Mouse (Mus musculus): Measurements from ENCODE around the gene Nprl3.

The Nprl3 gene

DNA sequence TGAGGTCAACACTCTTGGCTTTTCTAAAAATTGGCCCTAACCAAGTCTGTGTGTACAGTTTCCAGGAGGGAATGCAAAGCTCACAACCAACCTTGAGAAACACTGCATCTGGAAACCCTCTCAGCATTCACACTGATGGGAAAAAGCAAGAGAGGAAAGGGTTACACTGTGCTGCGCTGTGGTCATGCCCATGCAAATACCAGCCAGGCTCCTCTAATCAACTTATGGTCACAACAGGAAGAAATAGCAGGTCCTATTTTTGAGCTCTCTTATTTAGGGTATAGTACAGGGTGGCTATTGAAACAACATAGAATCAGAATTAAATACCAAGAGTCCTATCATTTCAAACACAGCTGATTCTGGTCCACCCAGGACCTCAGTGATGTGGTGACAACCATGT, 22.9 kb downstream of the Nprl3 start:
- DNase-seq (ENCODE audit: low spot score): no peak

DNA sequence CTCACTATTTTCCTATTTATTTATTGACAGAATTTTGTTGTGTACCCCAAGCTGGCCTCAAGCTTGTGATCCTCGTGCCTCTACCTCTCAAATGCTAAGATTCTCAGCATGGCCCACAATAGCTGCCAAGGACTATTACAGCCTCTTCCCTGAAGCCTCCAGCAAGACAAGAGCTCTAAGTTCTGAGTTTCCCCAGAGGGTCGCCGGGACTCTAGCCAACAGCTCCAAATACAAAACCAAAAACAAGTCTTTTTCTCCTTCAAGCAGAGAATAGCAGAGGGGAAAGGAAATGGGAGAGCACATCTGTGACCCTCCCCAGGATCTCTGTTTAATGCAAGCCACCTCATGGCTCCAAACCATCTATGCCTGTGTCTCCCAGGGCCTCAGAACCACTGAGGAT, 23.4 kb downstream of the Nprl3 start:
- DNase-seq (ENCODE audit: low spot score): no peak

DNA sequence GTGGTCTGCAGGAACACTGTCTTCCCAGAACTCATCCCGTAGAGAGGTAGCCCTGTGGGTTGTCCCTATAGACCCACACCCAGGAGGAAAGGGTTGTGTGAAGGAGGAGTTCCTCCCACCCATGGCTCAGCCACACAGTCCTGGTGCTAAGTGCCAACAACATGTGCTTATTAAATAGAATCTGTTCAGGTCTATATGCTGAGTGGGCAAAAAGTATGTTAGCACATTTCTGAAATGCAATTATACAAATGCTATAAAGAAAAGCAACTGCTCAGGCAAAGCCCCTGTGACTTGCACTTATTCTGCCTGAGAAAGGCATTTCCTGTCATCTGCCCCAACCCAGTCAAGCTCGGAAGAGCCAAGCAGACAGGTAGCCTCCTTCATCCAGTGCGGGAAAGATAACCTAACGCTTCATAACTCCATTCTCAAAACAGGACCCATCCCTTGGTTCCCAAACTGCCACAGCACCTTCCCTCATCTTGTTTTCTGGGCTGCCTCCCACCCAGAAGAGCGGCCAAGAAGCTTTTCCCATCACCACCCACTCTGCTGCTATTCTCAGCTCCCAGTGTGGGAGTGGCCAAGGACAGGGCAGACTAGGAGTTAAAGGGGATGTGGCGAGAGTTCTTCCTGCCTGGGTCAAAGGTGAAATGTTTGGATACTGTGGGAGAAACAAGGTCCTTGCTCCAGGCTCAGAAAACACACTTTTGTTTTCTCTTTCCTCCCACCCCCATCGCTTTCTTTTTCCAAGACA, 24.1 kb downstream of the Nprl3 start:
- no peak for DNase-seq (ENCODE audit: low spot score)

DNA sequence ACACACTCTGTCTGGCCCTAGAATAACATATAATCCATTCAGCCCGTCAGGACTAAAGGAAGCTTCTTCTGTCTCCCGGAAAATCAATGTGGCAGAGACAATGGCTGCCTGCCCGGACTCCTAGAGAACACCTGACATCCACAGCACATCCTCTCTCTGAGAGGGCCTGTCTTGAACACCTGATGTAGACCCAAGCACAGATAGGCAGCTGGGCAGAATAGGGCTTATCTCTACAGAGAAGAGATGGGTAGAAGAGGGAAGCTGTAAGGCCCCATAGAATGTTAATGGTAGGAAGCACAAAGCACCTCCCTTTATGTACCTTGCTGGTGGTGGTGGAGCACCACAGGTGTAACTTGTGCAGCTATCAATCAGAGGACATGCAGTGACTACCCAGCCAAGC, 25.3 kb downstream of the Nprl3 start:
- no peak for DNase-seq (ENCODE audit: low spot score)

DNA sequence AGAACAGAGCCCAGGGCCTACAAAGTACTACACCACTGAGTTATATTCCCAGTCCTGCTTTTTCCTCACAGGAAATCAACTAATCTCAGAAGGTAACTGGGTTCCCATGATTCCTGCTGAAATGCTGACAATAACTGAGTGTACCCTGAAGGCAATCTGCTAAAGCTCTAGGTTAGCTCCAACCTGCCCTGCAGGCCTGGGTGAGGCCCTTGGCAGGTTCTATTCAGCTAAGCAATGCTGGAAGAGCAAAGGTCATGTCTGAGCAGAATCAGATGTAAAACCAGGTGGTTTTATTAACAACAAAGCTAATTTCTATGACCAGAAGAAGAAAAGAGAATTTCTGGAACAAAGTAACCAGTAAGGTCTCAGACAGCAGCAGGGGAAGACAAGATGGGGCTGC, 26.1 kb downstream of the Nprl3 start:
- no peak for DNase-seq (ENCODE audit: low spot score)

DNA sequence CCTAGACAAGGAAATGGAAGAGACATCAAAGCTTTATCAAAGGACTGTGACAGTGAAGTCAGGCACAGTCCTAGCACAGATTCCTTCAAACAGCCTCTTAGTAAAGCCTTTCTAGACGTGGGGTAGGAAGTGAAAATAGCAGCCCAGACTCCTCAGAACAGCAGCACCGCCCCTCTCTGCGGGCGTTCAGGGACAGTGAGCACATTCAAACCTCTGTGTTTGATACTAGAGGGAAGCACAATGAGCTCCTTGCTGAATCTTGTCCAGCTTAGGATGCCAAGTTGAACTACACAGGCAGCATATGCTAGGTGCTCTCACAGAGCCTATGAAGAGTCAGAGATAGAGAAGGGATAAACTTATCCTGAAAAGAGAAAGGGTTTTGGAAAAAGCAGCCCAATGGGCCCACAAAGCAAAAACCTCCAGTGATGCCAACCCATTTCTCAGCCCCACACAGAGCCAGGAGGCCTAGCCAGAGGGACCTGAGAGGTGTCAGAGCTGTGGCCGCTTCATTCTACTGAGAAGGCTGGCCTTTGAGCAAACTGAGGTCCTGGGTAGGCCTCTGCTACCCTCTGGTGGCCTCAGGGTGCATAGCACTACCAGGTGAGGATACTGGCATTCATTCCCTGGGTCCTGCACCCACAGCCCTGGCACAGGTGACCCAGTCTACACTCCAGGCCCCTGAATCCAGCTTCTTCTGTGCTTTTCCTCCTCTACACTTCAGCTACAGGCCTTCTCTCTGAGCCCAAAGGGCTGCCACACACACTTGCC, 29.2 kb downstream of the Nprl3 start:
- DNase-seq (ENCODE audit: low spot score): peak; percentile 82

DNA sequence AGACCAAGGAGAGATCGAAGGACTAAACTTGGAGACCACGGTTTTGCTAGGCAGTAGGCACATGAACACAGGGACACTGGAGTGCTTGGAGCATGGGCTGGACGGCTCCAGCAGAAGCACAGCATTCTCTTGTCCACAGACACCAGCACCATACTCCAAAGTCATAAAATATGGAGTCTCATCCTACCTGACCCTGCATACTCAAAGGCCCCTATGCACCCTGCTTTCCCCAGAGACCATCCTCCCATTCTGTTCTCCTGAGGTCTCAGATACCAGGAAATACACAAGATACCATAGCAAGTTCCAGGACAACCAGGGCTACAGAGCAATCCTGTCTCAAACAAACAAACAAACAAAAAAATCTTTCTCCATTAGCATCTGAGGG, 30.1 kb downstream of the Nprl3 start:
- no peak for DNase-seq (ENCODE audit: low spot score)

DNA sequence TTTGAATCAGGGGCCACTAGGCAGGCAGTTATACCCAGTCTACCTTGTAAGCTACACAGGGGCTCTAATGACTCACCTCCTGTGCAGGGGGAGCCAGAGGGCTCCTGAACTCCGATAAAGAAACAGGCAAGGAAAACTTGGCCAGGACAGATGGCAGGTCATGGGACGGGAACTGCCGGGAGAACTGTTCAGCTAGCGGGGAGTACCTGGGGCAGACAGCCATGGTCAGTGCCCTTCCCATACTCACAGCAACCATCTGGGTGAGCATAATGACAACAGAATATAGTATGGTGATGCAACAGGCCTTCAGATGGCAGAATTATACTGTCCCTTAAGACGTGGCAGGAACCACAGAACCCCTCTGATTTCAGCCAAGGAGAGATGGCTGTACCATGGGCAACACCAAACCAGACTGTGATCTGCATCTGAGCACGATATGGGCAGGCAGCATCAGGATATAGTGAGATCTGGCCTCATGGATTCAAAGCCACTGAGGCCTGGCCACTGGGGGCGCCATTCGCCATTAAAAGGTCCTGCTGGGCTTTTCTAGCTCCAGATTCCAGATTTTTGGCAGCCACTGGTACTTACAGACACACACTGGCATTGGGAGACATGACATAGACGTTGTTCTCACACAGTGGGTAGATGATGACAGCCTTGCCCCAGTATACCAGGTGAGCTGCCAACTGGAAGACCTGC, 30.6 kb downstream of the Nprl3 start:
- peak; percentile 77 for DNase-seq (ENCODE audit: low spot score)

DNA sequence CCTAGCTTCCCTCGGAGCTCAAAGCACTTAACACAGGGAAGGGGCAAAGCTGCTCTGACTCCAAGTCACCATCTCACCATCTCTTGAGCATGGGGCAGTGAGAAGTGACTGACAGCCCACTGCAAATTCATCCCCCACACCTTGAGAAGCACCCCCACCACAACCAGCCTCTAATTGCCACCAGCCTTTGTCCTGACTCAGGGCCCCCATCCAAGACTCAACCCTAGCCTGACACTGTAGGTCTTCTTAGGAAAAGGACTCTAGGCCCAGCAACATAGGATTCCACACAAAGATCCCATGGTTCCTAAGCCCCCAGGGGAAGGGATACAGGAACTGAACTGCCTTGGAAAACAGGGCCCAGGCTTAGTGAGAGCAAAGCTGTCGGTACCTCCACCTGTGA, 31.4 kb downstream of the Nprl3 start:
- DNase-seq (ENCODE audit: low spot score): no peak

DNA sequence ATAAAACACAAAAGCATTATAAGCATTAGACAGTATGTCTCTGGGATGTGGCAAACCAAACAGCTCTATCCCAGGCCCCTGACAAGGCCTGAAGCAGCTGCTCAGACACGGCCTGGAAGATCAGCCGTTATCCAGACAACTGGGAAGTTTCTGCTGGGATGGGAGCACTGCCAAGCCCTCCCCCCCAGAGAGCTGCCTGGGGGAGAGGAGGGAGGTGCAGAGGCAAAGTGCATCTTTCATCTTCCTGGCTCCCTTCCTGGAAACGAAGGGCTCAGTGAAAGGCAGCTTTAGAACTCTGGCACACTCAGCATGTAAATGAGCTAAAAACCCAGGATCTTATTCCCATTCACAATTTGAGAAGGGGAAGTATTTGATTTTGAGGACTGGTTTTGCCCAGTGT, 31.9 kb downstream of the Nprl3 start:
- no peak for DNase-seq (ENCODE audit: low spot score)

DNA sequence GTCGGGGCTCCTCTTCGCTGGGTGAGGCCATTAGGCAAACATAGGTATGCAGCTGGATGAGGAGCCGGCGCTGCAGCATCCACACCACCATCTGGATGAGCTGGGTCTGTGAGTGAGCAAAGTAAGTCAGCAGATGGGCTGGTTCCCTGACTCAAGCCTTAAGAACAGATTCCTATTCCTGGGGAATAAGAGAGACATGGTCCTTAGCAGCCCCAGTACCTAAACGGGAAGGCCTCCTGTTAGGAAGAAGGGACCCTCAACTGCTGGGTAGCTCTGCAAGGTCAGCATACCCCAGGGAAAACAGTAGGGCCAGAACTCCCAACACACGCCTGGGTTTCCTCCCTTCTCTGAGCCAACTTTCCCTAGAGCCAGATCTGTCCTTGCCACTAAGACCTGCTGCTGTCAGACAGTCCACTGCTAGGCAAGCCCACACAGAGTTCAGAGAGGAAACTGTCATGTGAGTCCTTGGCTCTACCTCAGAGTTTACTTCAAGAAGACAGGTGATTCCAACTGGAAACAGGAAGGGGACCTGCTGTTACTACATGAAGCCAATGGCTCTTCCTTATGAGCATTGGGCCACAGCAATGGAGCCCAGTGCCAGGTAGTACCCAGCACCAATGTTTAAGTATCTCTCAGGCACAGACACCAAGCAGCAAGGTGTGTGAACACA, 32.6 kb downstream of the Nprl3 start:
- no peak for DNase-seq (ENCODE audit: low spot score)

DNA sequence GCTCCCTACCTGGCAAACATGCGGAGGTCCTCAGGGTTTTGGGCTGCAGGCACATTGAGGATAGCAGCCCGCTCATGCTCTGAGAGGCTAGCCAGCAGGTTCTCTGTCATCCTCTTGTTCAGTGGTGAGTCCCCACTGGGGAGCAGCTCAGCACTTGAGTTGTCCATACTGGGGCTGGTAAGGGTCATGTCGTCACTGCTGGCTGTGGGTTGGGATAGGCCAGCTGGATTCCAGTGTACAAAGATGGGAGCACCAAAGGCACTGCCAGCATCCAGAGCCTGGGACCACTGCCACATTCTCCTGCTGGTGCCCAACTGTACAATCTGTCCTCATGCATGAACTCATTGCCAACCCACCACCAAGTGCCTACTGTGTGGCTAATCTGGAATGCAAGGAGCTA, 33.6 kb downstream of the Nprl3 start:
- DNase-seq (ENCODE audit: low spot score): no peak

DNA sequence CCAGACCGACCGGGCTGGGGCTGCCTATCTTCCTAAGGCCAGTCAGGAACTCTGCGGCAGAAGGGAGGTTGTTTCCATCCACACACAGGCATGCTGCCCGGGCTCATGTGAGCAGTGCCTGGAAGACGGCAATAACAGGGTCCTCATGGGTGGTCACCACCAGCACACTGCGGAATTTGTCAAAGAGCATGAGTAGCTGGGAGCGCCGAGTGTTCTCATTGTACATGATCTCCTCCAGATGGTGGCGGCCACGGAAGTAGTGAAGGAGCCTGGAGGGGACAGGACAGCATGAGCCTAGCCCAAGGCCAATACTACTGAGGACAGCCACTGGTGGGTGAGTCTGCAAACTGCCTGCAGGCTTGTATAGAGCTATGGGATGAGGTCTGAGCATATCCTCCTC, 34.7 kb downstream of the Nprl3 start:
- no peak for DNase-seq (ENCODE audit: low spot score)

DNA sequence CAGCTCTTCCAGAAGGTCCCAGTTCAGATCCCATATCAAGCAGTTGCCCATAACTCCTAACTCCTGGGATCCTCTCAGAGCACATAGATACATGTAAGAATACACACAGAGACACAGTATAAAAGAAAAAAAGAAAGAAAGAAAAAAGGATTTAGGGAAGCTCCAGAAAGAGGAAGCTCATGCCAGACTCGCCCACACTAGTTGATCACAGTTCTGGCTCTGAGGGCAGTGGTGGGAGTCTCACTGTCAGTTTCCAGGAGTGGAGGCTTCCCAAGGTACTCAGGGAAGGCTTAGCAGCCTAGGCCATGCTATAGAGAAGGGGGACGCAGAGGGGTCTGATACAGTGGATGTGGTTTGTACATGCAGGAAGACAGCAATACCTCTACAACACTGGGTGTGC, 36.4 kb downstream of the Nprl3 start:
- DNase-seq (ENCODE audit: low spot score): no peak

DNA sequence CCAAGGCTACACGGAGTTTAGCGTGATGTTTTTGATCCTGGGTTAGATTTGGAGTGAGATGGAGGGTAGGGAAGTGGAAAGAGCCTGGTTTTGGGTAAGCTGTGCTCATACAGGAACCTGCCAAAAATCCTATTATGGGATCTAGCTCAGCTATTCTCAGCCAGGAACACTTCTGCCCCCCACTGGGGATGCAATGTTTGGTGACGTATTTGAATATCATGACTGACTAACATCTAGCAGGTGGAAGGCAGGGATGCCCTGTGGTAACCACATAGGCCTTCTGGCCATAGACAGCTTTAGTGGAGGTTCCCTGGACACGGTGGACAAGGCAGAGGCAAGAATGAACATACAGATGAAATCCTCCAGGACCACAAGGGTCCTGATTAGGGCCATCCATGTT, 37.3 kb downstream of the Nprl3 start:
- no peak for DNase-seq (ENCODE audit: low spot score)

DNA sequence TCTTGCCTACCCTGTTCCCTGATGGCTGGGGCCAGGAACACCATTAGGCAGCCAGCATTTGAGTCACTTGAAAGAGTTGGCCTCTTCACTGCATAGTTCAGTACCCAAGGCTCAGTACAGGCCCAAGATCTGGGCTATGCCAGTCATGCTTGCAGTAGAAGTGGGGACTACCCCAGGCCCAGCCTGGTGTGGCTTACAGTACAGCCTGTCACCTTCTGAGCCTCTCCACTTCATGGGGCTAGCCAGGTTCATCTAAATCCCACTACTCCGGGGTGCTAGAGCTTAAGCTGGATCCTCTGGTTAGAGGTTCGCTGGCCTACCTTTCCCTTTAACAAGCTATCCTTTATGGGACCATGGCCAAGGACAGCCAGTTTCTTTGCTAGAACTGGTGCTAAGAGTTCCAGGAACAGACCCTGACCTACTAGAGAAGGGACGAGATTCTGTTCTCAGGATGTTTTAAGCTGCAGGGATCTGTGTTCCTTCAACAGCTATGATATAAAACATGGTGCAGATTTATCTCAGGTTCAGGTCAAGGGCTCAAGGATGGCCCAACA, 39.1 kb downstream of the Nprl3 start:
- DNase-seq (ENCODE audit: low spot score): no peak

DNA sequence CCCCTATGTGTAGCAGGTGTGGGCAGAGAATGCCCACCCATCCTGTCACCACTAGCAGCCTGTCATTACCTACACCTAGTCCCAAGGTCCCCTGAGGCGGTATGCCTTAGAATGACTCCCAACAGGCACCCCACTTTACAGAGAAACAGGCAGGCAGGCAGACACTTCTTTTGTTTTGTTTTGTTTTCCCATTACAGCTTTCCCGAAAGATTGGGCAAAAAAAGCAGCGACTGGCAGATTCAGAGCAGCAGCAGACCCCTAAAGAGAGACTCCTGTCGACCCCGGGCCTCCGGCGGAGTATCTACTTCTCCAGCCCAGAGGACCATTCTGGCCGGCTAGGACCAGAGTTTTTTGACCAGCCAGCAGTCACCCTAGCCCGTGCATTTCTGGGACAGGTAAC, 40.0 kb downstream of the Nprl3 start:
- DNase-seq (ENCODE audit: low spot score): no peak

DNA sequence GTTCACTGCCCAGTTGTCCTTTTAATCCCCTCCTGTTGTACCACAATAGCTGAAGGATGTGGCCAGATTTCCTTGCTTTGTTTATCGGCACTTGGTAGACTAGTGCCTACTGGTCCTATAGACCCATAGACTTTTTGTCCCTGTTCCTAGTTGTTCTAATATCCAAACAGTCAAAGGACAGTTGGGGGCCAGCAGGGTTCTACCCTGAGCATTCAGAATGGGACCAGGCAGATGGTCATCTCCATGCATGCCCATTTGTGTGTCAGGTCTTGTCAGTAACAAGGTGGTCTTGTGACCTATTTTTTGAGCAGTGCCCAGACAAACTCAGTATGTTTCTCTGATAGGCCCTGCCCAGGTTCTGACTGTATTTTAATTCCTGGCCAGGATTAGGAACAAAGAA, 40.5 kb downstream of the Nprl3 start:
- no peak for DNase-seq (ENCODE audit: low spot score)

DNA sequence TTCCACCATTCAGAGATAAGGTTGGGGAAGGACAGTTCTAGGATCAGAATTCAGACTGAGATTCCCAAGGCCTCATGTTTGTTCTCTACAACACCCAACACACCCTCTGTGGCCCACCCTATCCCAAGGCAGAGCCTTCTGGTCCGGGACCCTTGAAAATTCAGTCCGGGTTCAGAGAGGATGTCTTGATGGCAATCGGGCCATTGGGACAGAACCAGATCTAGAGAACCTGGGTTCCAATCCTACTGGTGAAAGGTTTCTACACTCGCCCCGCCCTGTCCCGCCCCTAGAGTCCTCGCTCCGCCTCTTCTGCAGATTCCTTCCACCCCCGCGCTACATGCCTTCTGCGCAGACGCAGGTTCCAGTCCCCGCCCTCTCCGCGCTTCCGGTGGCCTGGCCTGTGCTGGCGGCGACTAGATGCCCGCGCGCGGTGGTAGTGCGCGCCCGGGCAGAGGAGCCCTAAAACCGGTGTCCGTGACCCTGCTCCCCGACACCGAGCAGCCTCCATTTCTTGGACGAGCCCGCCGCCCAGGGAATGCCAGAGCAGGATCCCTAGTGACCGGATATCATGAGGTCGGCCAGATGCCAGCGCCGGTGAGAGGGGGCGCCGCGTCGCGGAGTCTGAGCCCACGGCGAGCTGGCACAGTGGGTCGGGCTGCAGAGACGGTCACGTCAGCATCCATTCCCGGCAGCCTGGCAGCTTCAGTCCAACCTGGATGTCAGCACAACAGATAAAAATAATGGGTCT, 41.2 kb downstream of the Nprl3 start, which contains the start of gene Mpg:
Gene Mpg (plus strand): TSS at position 382 of the 748 bp plus-strand sequence.
- DNase-seq (ENCODE audit: low spot score): peak; percentile 86

DNA sequence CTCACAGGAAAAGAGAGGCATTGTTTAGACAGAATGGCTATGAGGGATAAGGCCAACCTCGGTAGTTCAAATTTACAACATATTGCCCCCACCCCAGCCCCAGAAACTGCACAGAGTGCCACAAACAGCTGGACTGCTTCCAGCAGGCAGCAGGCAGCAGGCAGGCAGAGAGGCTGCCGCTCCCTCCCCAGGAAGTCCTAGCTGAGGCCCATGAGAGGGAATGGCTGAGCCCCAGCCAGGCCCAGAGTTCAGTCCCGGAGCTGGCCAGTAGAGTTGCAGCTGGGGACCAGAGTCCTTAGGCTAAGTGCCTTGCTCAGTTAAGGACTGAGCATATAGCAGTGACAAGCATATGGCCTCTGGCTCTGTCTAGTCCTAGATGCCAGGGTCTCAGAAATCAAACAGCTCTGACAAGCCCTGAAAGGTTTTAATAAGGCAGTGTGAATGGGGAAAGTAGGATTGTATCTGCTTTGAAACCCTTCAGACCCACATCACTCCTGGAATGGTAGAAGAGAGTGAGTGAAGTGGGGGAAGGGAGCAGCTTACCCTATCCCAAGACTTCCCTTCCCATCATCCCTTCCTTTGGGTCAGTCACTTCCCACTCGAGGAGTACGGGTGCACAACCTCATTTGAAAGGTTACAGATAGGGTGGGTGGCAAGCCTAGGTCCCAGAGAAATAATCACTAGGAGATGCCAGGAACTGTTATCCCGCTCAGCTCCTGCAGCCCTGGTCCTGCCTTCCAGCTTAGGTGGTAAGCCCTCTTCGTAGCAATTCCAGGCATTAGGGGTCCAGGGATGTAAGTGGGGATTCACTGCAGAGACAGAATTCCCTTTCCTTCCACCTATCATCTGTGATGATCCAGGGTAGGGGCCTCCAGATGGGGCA, 42.0 kb downstream of the Nprl3 start:
- DNase-seq (ENCODE audit: low spot score): no peak
